15 mouse cellular contexts compared by ENCODE assay signal in the genomic region with DNA sequence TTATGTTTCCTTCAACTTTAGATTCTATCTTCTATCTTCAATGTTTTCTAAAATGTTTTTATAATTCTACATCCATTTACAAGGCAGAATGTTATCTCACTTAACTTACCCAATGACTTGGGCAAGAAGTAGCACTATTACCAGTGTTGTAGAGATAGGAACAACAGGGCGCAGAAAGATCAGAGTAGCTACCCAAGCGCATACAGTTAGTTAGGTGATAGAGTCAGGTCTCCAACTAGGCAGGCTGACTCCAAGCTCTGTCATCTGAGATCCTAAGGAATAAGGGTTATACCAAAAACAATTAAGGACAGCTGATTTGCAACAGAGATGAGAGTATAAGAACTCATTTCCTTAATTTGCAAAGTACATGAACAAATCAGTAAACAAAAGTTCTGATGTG.
"Had no signal": no experiment of that assay in that cellular context is flagged by ENCODE, and none has a peak within 500 bp of the region (broad histone marks: within the 10 kb centered on the region; RNA-seq: fewer than 3 reads in every experiment).

No protein-coding gene starts in this region.

- H3K27ac ChIP-seq: limb, embryonic 10.5 days; limb, embryonic 13.5 days; liver, embryonic 15.5 days; stomach, postnatal 0 days had no signal

- H3K36me3 ChIP-seq: kidney, embryonic 15.5 days; limb, embryonic 10.5 days; limb, embryonic 13.5 days; liver, embryonic 15.5 days had no signal

- H3K9me3 ChIP-seq: kidney, embryonic 15.5 days; limb, embryonic 10.5 days; limb, embryonic 13.5 days; liver, embryonic 15.5 days had no signal

- H3K9ac ChIP-seq: kidney, embryonic 15.5 days; limb, embryonic 13.5 days; liver, embryonic 15.5 days had no signal

- H3K4me2 ChIP-seq: kidney, embryonic 15.5 days; limb, embryonic 13.5 days; liver, embryonic 15.5 days; midbrain, embryonic 11.5 days had no signal

- H3K27me3 ChIP-seq: kidney, embryonic 15.5 days; liver, embryonic 15.5 days had no signal

- H3K4me3 ChIP-seq: kidney, embryonic 15.5 days; limb, embryonic 10.5 days; limb, embryonic 13.5 days; liver, embryonic 15.5 days had no signal

- DNase-seq: kidney, postnatal 10 days; kidney, postnatal 36 days; layer of hippocampus, adult 9-11 months; liver; lung, adult 2 months; lung, postnatal 14 days; lung, postnatal 4 days; midbrain, embryonic 14.5 days; right cerebral cortex, postnatal 4 days had no signal
